Mouse (Mus musculus): Measurements from ENCODE around the gene Rnf144b.

- no peak for TF ChIP-seq CTCF (IDR thresholded peaks at IDR 0.05; ENCODE audit: control insufficient read depth, insufficient read depth, low read length)
- no peak for TF ChIP-seq POLR2A (IDR thresholded peaks at IDR 0.05; ENCODE audit: borderline replicate concordance, control insufficient read depth, low read depth, low read length)
Measured at GRCm38 (mm10) chr13:47154866-47155265, 32.4 kb downstream of the Rnf144b start.

All from bone marrow, adult 2 months (tissue).